Mouse (Mus musculus) T-helper 17 cell (primary cell): ENCODE results near the gene Col27a1.

Experiments used
- in situ Hi-C, 2 experiments: fragments of 300-600 bp; cut with MboI, MseI; formaldehyde crosslinking; loops; 1 replicate in 1 of 2; 2 replicates in 1 of 2; pipeline ENCODE4 v1.15.1; 2025; ENCODE audit warnings: high pct_unique_total_duplicates in 2 of 2

Col27a1 gene

DNA sequence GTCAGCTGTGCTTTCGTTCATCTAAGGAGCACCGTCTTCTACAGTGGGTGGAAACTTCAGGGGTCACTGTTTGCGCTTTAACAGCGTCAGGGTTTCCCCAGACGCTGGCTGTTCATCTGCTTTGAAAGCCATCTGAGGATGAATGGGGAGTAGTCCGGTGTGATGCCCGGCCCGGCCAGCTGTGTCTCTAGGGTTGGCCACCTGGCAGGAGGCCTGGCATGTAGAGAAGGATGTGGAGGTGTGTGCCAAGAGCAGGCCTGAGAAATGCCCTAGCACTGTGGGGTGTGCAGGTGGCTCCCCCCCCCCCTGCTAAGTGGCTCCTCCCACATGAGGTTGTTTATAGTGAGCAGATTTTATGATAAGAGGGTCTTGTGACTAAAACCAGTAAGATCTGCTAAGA, 8.4 kb downstream of the Col27a1 start:
- in situ Hi-C loops = no loop called here

GRCm38 (mm10) chr4:63225373-63225772, 11.6 kb downstream of the Col27a1 start:
- in situ Hi-C loops = no loop called here

DNA sequence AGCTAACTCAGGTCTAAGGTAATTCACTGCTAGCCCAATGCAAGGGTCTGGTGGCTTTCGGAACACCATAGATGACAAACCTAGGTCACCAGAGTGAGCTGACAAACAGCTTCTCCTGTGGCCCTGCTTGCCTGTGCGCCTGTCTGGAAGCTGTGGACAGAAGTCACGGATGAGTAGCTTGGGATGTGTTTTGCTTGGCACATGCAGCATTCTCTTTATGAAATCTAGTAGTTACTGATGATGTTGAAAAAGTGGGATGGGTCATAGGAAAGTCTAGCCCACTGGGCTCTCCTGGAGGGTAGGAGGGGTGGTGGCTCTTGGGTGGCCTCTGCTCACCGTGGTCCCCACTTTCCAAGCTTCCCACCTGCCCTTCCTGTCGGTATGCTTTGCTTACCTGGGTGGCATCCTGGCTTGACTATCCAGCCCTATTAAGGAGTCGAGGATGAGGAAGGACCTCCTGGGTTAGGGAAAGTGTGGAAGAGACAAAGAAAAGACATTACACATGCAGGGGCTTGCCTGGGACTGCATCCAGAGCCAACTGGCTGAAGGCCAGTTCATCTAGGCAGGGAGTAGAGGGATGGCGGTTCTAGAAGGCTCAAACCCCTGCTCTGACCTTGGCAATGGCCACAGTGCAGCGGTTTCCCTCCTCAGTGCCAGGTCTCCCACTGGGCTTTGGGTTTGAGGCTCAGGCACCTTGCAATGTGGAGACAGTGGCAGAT, 12.5 kb downstream of the Col27a1 start:
- in situ Hi-C loops = no loop called here

GRCm38 (mm10) chr4:63226883-63227235, 13.1 kb downstream of the Col27a1 start:
- in situ Hi-C loops = no loop called here

GRCm38 (mm10) chr4:63228943-63229342, 15.1 kb downstream of the Col27a1 start:
- in situ Hi-C loops = no loop called here

GRCm38 (mm10) chr4:63229991-63230581, 16.3 kb downstream of the Col27a1 start:
- in situ Hi-C loops = no loop called here

DNA sequence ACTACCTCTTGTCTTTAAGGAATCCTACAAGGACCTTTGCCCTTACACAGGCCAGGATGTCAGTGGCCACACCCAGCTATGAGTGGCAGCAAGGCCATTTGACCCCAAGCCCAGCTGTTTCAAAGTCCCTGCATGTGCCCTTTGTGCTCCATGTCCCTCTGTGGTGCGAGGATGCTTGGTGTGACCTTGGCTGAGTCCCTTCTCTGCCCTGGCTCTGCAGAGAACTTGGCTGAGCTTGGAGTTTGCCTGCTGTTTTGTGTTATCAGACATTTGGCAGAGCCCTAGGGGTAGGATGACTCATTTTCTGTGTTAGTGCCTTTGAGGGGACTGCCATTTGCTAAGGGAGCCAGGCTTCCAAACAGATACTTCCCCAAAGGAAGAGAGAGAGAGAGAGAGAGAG, 17.3 kb downstream of the Col27a1 start:
- in situ Hi-C loops = no loop called here

GRCm38 (mm10) chr4:63232542-63233020, 18.8 kb downstream of the Col27a1 start:
- in situ Hi-C loops = no loop called here

DNA sequence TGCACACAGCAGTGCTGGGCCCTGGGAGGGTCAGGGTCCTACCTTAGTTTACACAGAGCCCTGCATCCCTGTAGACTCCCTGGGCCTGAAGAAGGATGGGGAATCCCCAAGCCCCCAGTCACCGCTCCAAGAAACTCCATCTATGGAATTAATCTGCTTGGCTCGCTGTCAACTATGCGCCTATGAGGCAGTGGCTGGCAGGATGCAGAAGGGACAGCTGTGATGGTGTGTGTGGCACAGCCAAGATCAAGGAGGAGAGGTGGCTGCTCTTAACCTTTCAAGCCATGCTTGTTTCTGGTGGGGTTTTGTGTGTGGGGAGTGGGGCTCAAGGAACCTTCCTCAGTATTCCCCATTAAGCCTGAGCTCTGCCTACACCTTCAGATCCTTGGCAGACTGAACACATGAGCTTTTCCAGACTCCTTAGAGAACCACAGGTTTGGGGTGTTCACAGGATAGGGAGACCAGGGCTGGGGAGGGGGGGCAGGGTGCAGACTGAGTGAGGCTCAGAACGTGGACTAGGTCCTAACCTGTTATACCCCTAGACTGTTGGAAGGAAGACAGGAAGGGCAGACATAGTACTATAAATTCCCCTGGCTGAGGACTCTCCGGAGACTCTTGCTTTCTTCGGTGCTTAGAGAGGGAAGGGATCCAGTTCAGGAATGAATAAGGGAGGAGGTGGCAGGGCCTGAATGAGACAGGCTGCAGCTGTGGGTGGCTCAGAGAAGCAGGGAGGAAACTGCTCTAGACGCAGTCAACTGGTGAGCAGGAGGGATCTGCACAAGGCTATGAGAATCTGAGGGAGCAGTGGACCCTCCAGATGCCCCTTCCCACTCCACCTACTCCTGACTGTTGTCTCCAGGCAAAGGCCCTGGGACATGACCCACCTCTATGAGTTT, 20.0 kb downstream of the Col27a1 start:
- in situ Hi-C loops = no loop called here

DNA sequence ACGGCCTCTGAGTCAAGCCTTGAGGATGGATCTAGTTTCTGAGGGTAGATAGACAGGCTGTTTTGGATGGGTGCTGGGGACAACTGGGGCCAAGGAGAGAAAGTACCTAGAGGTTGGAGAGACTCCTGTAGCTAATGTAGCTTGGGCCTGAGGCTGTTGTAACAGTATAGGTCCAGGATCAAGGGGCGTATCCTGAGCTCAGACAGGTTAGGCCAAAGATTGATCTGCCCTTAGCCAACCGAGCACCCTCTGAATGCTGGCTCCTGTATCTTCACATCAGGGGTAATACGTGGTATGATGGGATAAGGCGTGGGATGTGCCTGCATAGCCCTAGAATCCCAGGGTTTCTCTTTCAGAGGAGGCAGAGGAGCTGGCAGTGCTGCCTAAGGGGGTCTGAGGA, 21.0 kb downstream of the Col27a1 start:
- in situ Hi-C loops = no loop called here

DNA sequence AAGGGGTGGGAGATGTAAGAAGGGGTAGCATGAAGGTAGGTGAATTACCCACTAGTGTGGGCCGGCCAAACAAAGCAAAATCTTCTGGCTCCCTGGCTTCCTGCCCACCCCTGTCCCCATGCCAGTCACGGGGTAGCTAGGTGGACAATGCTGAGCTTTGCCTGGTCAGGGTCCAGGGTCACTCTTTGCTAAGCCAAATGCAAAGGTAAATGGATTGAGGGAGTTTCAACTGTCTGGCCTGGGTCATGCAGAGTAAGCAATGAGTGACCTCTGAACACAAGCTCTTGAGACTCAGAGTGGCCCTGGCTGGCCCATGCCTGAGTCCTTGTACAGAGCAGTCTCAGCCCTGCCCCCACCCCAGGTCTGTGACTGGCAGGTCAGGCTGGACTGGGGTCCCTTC, 22.4 kb downstream of the Col27a1 start:
- in situ Hi-C loops = no loop called here

GRCm38 (mm10) chr4:63237225-63237624, 23.4 kb downstream of the Col27a1 start:
- in situ Hi-C loops = no loop called here

- in situ Hi-C loops = no loop called here
Measured at GRCm38 (mm10) chr4:63238141-63238540, 24.3 kb downstream of the Col27a1 start.

DNA sequence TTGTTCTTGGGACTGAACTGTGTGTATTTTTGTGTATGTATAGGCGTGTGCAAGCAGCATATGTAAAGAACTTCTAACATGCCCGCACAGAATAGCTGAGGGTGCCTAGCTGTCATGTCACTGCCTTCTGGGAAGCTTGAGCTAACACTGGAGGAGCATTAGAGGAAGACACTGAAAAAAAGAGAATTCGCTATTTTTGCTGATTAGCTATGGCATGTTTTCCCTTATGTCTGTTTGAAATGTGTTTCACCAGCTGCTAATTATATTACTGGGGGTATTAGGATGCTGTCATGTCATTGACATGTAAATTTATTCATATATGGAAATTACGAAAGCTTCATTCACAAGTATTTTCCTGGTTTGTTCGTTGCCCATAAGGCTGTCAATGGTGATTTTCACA, 24.9 kb downstream of the Col27a1 start:
- in situ Hi-C loops = no loop called here

- in situ Hi-C loops = no loop called here
Measured at GRCm38 (mm10) chr4:63241031-63241430, 27.2 kb downstream of the Col27a1 start.

DNA sequence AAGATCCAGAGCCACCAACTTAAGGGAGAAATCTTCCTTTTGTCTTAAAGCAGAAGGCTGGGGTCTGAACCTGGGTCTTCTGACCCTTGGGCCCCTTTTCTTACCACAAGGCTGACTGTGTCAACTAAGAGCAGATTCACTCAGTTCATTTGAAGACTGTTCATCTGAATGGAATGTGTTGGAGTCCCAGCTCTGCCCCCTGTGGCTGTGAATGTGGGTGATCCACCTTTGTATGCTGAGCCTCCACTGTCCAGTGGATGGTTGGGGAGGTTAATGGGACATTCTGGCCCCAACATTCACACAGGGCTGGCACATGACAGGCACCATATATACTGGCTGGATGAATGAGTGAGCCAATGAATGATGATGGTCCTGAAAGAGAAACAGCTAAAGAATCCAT, 34.2 kb downstream of the Col27a1 start:
- in situ Hi-C loops = no loop called here

- in situ Hi-C loops = no loop called here
Measured at GRCm38 (mm10) chr4:63248951-63249350, 35.1 kb downstream of the Col27a1 start.

- in situ Hi-C loops = no loop called here
Measured at GRCm38 (mm10) chr4:63251760-63252159, 38.0 kb downstream of the Col27a1 start.

DNA sequence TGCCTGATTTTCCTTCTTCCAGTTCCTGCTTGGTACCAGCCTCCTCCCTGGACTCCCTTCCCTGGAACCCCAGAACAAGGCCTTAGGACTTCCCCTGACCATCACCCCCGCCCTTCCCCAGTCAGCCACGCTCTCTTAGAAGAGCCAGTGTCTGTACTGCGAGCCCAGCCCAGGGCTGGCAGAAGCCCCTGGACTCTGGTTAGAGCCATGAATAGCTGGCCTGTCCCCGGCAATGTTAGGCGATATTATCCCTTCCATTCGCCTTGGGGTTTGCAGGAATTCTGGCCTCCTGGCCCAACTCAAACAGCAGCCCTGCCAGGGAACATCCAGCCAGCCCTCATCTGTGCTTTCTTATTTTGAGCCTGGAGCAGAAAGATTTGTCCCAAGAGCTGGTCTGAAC, 39.9 kb downstream of the Col27a1 start:
- in situ Hi-C loops = no loop called here

DNA sequence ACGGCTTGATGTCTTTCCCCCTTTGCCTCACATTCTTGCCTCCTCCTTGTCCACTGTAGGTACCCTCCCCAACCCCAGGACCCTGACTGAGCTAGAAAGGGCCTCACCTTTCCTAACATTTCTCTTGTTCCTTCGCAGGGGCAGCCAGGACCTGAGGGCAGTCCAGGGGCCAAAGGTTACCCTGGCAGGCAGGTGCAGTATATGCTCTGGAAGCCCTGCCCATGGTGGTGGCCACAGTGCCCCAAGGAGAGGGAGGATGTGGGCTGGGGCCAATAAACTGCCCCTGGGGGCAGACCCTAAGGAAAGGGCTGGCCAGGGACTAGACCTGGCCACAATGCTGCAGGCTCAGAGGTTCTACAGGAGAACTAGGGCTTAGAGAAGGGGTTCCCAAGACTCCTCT, 40.3 kb downstream of the Col27a1 start:
- in situ Hi-C loops = no loop called here

- in situ Hi-C loops = no loop called here
Measured at GRCm38 (mm10) chr4:63256371-63256770, 42.6 kb downstream of the Col27a1 start.

DNA sequence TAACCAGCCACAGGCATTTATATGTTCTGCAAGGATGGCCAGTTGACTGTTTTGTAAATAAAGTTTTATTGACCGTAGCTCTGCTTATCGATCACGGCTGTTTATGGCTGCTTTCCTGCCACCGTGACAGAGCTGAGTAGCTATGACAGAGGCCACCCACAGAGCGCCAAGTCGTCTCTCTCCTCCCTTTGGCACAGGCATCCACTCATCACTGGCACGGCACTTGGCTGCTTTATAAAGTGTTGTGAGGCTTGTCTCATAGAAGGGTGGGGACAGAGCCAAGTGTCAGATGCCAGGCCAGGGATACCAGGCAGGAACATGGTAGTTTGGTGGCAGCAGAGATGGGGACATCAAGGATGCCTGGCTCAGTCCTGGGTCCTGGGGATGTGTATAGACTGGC, 43.5 kb downstream of the Col27a1 start:
- in situ Hi-C loops = no loop called here

- in situ Hi-C loops = no loop called here
Measured at GRCm38 (mm10) chr4:63258096-63258495, 44.3 kb downstream of the Col27a1 start.
